In genomic region chr10:84685444-84686121, GRCm38 (mm10) we compare ENCODE assay signal across 8 mouse cellular contexts.
A peak's percentile ranks its signal among the peaks of the same experiment; 100 is the strongest.
DNase-seq lines count a peak whose midpoint lies in the region; ATAC-seq and TF ChIP-seq lines count a peak whose summit lies in the region.

No protein-coding gene starts in this region.

- DNase-seq in heart, postnatal 14 days: no peak
- DNase-seq in brain, adult 2 months (ENCODE audit: low read depth, low spot score): peak; percentile 33
- DNase-seq in left cerebral cortex, adult 2 months (ENCODE audit: extremely low spot score in 1 of 2, low spot score in 2 of 2): no peak
- no peak for DNase-seq in frontal cortex, postnatal 10 days (ENCODE audit: low spot score in 2 of 2)
- no peak for DNase-seq in testis, postnatal 14 days (ENCODE audit: low spot score)

- no peaks in the 10 kb centered on the region for H3K27me3 ChIP-seq in heart, embryonic 14.5 days (ENCODE audit: control insufficient read depth, insufficient read depth, low read length)
- H3K27me3 ChIP-seq in forebrain, embryonic 15.5 days: no peaks in the 10 kb centered on the region
- peaks cover 45% of the 10 kb centered on the region for H3K27me3 ChIP-seq in midbrain, embryonic 12.5 days

- peaks cover 21 to 32% of the 10 kb centered on the region in 2 experiments for H3K4me1 ChIP-seq in heart, embryonic 14.5 days (ENCODE audit: control insufficient read depth in 2 of 2, insufficient read depth in 2 of 2, low read length in 2 of 2)
- peaks cover 18% of the 10 kb centered on the region for H3K4me1 ChIP-seq in forebrain, embryonic 15.5 days
- H3K4me1 ChIP-seq in midbrain, embryonic 12.5 days: peaks cover 30% of the 10 kb centered on the region

- 68% methylated on average over 8 of the region's 8 CpGs for WGBS in heart, embryonic 14.5 days
- 14% methylated on average over 8 of the region's 8 CpGs for WGBS in forebrain, embryonic 15.5 days
- WGBS in midbrain, embryonic 12.5 days: 14% methylated on average over 8 of the region's 8 CpGs

- intact Hi-C loops in heart, postnatal 14 days (cut with DNase I): no loop called here
- intact Hi-C loops in left cerebral cortex, adult 2 months (cut with DNase I): no loop called here

- no peak for ATAC-seq in heart, embryonic 14.5 days (ENCODE audit: insufficient number of reproducible peaks, insufficient read depth, low FRiP score, low read depth)
- ATAC-seq in forebrain, embryonic 15.5 days (replicated peaks): no peak
- peak; percentile 77 for ATAC-seq in midbrain, embryonic 12.5 days (ENCODE audit: low FRiP score, low read depth)

- H3K36me3 ChIP-seq in heart, embryonic 14.5 days (ENCODE audit: control insufficient read depth, insufficient read depth, low read length): peaks cover 5% of the 10 kb centered on the region; the same call in 1 of the 2 replicates
- H3K36me3 ChIP-seq in forebrain, embryonic 15.5 days: no peaks in the 10 kb centered on the region
- H3K36me3 ChIP-seq in midbrain, embryonic 12.5 days: 0 out of 2 replicates have a peak, but pooled peaks cover 4% of the 10 kb centered on the region

- H3K9me3 ChIP-seq in heart, embryonic 14.5 days (ENCODE audit: control insufficient read depth, low read length): no peaks in the 10 kb centered on the region
- no peaks in the 10 kb centered on the region for H3K9me3 ChIP-seq in forebrain, embryonic 15.5 days
- H3K9me3 ChIP-seq in midbrain, embryonic 12.5 days: no peaks in the 10 kb centered on the region

- H3K27ac ChIP-seq in heart, embryonic 14.5 days (replicated peaks in 1 of 2; ENCODE audit: control insufficient read depth in 1 of 2, insufficient read depth in 1 of 2, low read depth in 2 of 2, low read length in 2 of 2): peak overlapping the region; percentile 92 to 94
- H3K27ac ChIP-seq in forebrain, embryonic 15.5 days (replicated peaks): peak overlapping the region; percentile 39; the same call in 1 of the 2 replicates
- peak overlapping the region; percentile 81 for H3K27ac ChIP-seq in midbrain, embryonic 12.5 days (replicated peaks)
- H3K27ac ChIP-seq in left cerebral cortex, adult 2 months: no peak overlapping the region

- TF ChIP-seq CTCF in left cerebral cortex, adult 2 months (IDR thresholded peaks at IDR 0.05): no peak

- H3K4me2 ChIP-seq in heart, embryonic 14.5 days (ENCODE audit: low read length): peak overlapping the region; percentile 34; the same call in 1 of the 2 replicates
- no peak overlapping the region for H3K4me2 ChIP-seq in forebrain, embryonic 15.5 days (replicated peaks)
- peak overlapping the region; percentile 34 for H3K4me2 ChIP-seq in midbrain, embryonic 12.5 days (replicated peaks)

- H3K9ac ChIP-seq in heart, embryonic 14.5 days (ENCODE audit: low read length): no peak overlapping the region
- H3K9ac ChIP-seq in forebrain, embryonic 15.5 days (replicated peaks): no peak overlapping the region
- H3K9ac ChIP-seq in midbrain, embryonic 12.5 days (replicated peaks): no peak overlapping the region

- H3K4me3 ChIP-seq in heart, embryonic 14.5 days (ENCODE audit: control insufficient read depth in 1 of 2, insufficient read depth in 1 of 2, low read depth in 1 of 2, low read length in 2 of 2): no peak overlapping the region
- H3K4me3 ChIP-seq in forebrain, embryonic 15.5 days: no peak overlapping the region
- H3K4me3 ChIP-seq in midbrain, embryonic 12.5 days: no peak overlapping the region
- H3K4me3 ChIP-seq in left cerebral cortex, adult 2 months: no peak overlapping the region
